ENCODE assay signal across 26 mouse cellular contexts in the genomic region with DNA sequence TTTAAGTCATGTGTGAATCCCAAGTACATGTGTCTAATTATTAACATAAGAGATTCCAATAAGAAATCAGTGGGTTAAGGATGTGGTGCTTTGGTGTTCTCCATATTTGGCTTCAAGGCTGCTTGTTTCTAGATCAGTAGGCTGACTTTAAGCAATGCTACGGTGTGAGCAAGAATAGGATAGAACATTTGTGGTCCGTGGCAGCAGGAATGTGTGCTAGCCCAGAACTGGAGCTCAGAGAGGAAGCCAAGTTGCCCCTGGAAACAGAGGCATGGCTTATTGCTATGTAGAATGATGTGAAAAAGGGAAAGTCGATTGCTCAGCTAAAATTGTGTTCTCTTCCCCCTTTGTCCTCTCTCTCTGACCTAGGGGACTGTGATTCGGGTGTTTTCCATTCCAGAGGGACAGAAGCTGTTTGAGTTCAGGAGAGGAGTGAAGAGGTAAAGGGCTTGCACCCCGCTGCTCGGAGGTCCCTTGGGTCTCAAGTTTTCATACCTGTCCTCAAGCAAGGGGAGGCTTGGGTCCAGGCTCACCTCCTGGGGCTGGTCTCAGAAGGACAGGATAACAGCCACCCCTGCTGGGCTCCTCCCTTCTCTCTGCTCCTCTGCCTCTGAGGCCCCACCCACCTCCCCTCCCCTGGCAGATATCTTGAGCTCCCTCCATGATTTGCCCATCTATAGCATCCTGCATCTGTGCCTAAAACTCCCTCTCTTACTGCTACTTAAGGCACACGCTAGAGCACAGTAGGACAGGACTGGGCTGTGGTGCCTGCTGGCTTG. TPM values are rescaled to one million over a fixed set of nuclear protein-coding genes. Genes with fewer than 3 reads are reported as not detected.
DNase-seq lines count a peak whose midpoint lies in the region; ATAC-seq and TF ChIP-seq lines count a peak whose summit lies in the region.
"Had no signal": no experiment of that assay in that cellular context is flagged by ENCODE, and none has a peak within 500 bp of the region (broad histone marks: within the 10 kb centered on the region; RNA-seq: fewer than 3 reads in every experiment).

No protein-coding gene starts in this region.

- no peak overlapping the region for H3K4me3 ChIP-seq in layer of hippocampus, adult 2 months
- no peak overlapping the region for H3K4me3 ChIP-seq in liver, embryonic 16.5 days (ENCODE audit: low read depth, low read length)
- H3K4me3 ChIP-seq: embryonic facial prominence, embryonic 15.5 days; erythroblast, embryonic 14.5 days; forebrain, embryonic 10.5 days; heart, adult 2 months; heart, embryonic 15.5 days had no signal

- H3K4me2 ChIP-seq in liver, embryonic 16.5 days (ENCODE audit: low read depth, low read length) = no peak overlapping the region
- H3K4me2 ChIP-seq: embryonic facial prominence, embryonic 15.5 days; heart, embryonic 11.5 days; heart, embryonic 15.5 days; hindbrain, embryonic 14.5 days had no signal

- H3K9me3 ChIP-seq in liver, embryonic 16.5 days (replicated peaks; ENCODE audit: control insufficient read depth, low read length) = no peaks in the 10 kb centered on the region
- H3K9me3 ChIP-seq: embryonic facial prominence, embryonic 15.5 days; forebrain, embryonic 10.5 days; heart, embryonic 15.5 days had no signal

- H3K4me1 ChIP-seq in liver, embryonic 16.5 days (ENCODE audit: control insufficient read depth, low read depth, low read length) = no peaks in the 10 kb centered on the region; the same call in 1 of the 2 replicates
- H3K4me1 ChIP-seq: embryonic facial prominence, embryonic 15.5 days; forebrain, embryonic 10.5 days; heart, embryonic 15.5 days had no signal

- no peaks in the 10 kb centered on the region for H3K27me3 ChIP-seq in liver, embryonic 16.5 days (ENCODE audit: control insufficient read depth, insufficient read depth, low read depth, low read length)
- H3K27me3 ChIP-seq: CH12.LX; embryonic facial prominence, embryonic 15.5 days; heart, embryonic 15.5 days; Patski had no signal

- TF ChIP-seq CTCF in layer of hippocampus, adult 2 months (conservative IDR thresholded peaks at IDR 0.05) = no peak

- peak in 1 of 2 experiments; percentile 32 for DNase-seq in layer of hippocampus, adult 2 months (ENCODE audit: low spot score in 2 of 2)
- DNase-seq in layer of hippocampus, adult 11-12 months (ENCODE audit: low spot score) = no peak
- peak; percentile 44 to 73 for DNase-seq in right cerebral cortex, postnatal 10 days (ENCODE audit: low spot score in 2 of 2)
- DNase-seq in right cerebral cortex, adult 2 months (ENCODE audit: low spot score in 2 of 2) = no peak
- DNase-seq: adrenal gland, postnatal 14 days; cerebellum, adult 11 months; cerebellum, adult 8-10 months; cerebellum, postnatal 14 days; embryo, embryonic 11 days; heart, adult 2 months; heart, postnatal 14 days had no signal

- peaks cover 84% of the 10 kb centered on the region for H3K36me3 ChIP-seq in liver, embryonic 16.5 days (ENCODE audit: control insufficient read depth, insufficient read depth)

- peak; percentile 34; the same call in 1 of the 2 replicates for ATAC-seq in liver, embryonic 16.5 days (ENCODE audit: low read depth)
- no peak for ATAC-seq in megakaryocyte, adult 5-6 weeks (ENCODE audit: poor library complexity, severe bottlenecking)
- no peak for ATAC-seq in granulocyte monocyte progenitor cell, adult 5-6 weeks (replicated peaks; ENCODE audit: poor library complexity, severe bottlenecking)
- ATAC-seq: activated CD4-positive, CD25-positive, alpha-beta regulatory T cell, adult 4 months; forebrain, embryonic 14.5 days; Patski had no signal

- 81% methylated on average over 7 of the region's 7 CpGs for WGBS in liver, embryonic 16.5 days (ENCODE audit: insufficient replicate concordance)

- no peak overlapping the region for H3K9ac ChIP-seq in liver, embryonic 16.5 days (ENCODE audit: low read depth, low read length)
- H3K9ac ChIP-seq: embryonic facial prominence, embryonic 15.5 days; heart, embryonic 15.5 days; hindbrain, embryonic 14.5 days had no signal

- H3K27ac ChIP-seq in layer of hippocampus, adult 2 months = peak overlapping the region; percentile 82
- no peak overlapping the region for H3K27ac ChIP-seq in liver, embryonic 16.5 days (ENCODE audit: low read length)
- H3K27ac ChIP-seq: embryonic facial prominence, embryonic 15.5 days; forebrain, embryonic 10.5 days; heart, adult 2 months; heart, embryonic 15.5 days; hindbrain, embryonic 14.5 days had no signal

RNA-seq across cellular contexts. Expression of a gene that starts 31.5 kb away (rescaled TPM):
- total RNA-seq in layer of hippocampus, adult 2 months (2021) = 10 to 100 TPM; 54.0 to 57.7 TPM
- polyA plus RNA-seq in liver, embryonic 16.5 days (2015; fragmentation: Nextera tagmentation; extraction: Ambion mirVana) = 0.09 and 0.21 TPM in 2 replicates
- not detected in 2 replicates for total RNA-seq in megakaryocyte, adult 5-6 weeks (2015)
- total RNA-seq in megakaryocyte, adult 5-6 weeks (2017) = not detected in 2 replicates
- 0.09 TPM in 1 of 2 replicates, not detected in the other for total RNA-seq in granulocyte monocyte progenitor cell, adult 5-6 weeks (2014; fragmentation: Nextera tagmentation)
- not detected in 2 replicates for total RNA-seq in granulocyte monocyte progenitor cell, adult 5-6 weeks (2017)
- total RNA-seq: CH12.LX; common myeloid progenitor, adult 5-6 weeks; hematopoietic stem cell, adult 5-6 weeks had no signal
- polyA plus RNA-seq: erythroblast, embryonic 14.5 days had no signal

RNA-seq across cellular contexts. Expression of a gene that starts 33.3 kb away (rescaled TPM):
- 100 to 1,000 TPM in 1 of 2 experiments, 10 to 100 TPM in 1; 99.8 to 102 TPM for total RNA-seq in layer of hippocampus, adult 2 months (2021)
- 29.3 and 32.2 TPM in 2 replicates for polyA plus RNA-seq in liver, embryonic 16.5 days (2015; fragmentation: Nextera tagmentation; extraction: Ambion mirVana)
- 15.0 and 16.9 TPM in 2 replicates for total RNA-seq in megakaryocyte, adult 5-6 weeks (2015)
- 20.5 and 26.6 TPM in 2 replicates for total RNA-seq in megakaryocyte, adult 5-6 weeks (2017)
- 24.9 and 27.4 TPM in 2 replicates for total RNA-seq in granulocyte monocyte progenitor cell, adult 5-6 weeks (2014; fragmentation: Nextera tagmentation)
- 36.2 and 36.3 TPM in 2 replicates for total RNA-seq in granulocyte monocyte progenitor cell, adult 5-6 weeks (2017)

RNA-seq across cellular contexts. Expression of a gene that starts 52.2 kb away (rescaled TPM):
- 100 to 1,000 TPM; 155 to 167 TPM for total RNA-seq in layer of hippocampus, adult 2 months (2021)
- polyA plus RNA-seq in liver, embryonic 16.5 days (2015; fragmentation: Nextera tagmentation; extraction: Ambion mirVana) = 19.3 and 20.6 TPM in 2 replicates
- not detected in 2 replicates for total RNA-seq in megakaryocyte, adult 5-6 weeks (2015)
- total RNA-seq in megakaryocyte, adult 5-6 weeks (2017) = not detected in 2 replicates
- total RNA-seq in granulocyte monocyte progenitor cell, adult 5-6 weeks (2014; fragmentation: Nextera tagmentation) = not detected in 2 replicates
- not detected in 2 replicates for total RNA-seq in granulocyte monocyte progenitor cell, adult 5-6 weeks (2017)
- total RNA-seq: CH12.LX; common myeloid progenitor, adult 5-6 weeks; hematopoietic stem cell, adult 5-6 weeks had no signal
- polyA plus RNA-seq: activated CD4-positive, CD25-positive, alpha-beta regulatory T cell, adult 4 months; erythroblast, embryonic 14.5 days; Patski had no signal

Comparison
In these comparisons a context has a peak if more than half of its experiments do, and no peak if none do; other contexts are left out.
1. DNase-seq: peak in right cerebral cortex, postnatal 10 days (2 of 2); none in layer of hippocampus, adult 11-12 months (single experiment) and right cerebral cortex, adult 2 months (0 of 2).
2. RNA of a gene that starts 31.5 kb away (total RNA-seq): 54.0 to 57.7 TPM in layer of hippocampus, adult 2 months; not detected in megakaryocyte, adult 5-6 weeks and 0.09 TPM in granulocyte monocyte progenitor cell, adult 5-6 weeks; every median in the first group is over 10 times any median in the second.
3. RNA of a gene that starts 52.2 kb away (total RNA-seq): 155 to 167 TPM in layer of hippocampus, adult 2 months; not detected in megakaryocyte, adult 5-6 weeks and not detected in granulocyte monocyte progenitor cell, adult 5-6 weeks; every median in the first group is over 100 times any median in the second.